Mouse (Mus musculus) liver, embryonic 14.5 days (tissue): ENCODE measurements around the gene Nol3.

ENCODE experiments used
- CTCF ChIP-seq: IDR thresholded peaks from 2 replicates; pipeline ENCODE4 v1.5.1; 2016; ENCODE audit warnings: antibody characterized with exemption, low read depth, control low read depth
- EP300 ChIP-seq: IDR thresholded peaks from 2 replicates; pipeline ENCODE4 v1.6.1; 2016; ENCODE audit warnings: antibody characterized with exemption, low read depth

GRCm38 (mm10) chr8:105282239-105282638 lies 6.3 kb downstream of the Nol3 start:
- TF ChIP-seq CTCF, result no peak
- no peak for TF ChIP-seq EP300
